Mouse (Mus musculus) spleen, adult 2 months (tissue): ENCODE data around the gene Desi1. TPM values are rescaled to one million over a fixed set of nuclear protein-coding genes. Genes with fewer than 3 reads are reported as not detected.

ENCODE experiments used
- DNase-seq, 2 experiments: peaks; one replicate each; pipeline versions ENCODE4 v3.0.0 to v3.0.0-alpha.2; 2012 to 2021; ENCODE audit warnings: low spot score in 2 of 2, low read depth in 1 of 2
- H3K27ac ChIP-seq: fragments of 200-500 bp; 2 replicates; pipeline ENCODE4 v1.5.1; 2012; ENCODE audit warnings: low read length, inconsistent platforms; ENCODE audit not compliant: insufficient read depth
- H3K27me3 ChIP-seq: fragments of 200-500 bp; 2 replicates; pipeline ENCODE4 v1.6.1; 2012; ENCODE audit warnings: mild to moderate bottlenecking, moderate library complexity, low read length, inconsistent platforms; ENCODE audit not compliant: control insufficient read depth, insufficient read depth
- H3K36me3 ChIP-seq: fragments of 200-500 bp; 2 replicates; pipeline ENCODE4 v1.6.1; 2012; ENCODE audit warnings: mild to moderate bottlenecking, low read length, inconsistent platforms; ENCODE audit not compliant: control insufficient read depth, insufficient read depth
- H3K4me1 ChIP-seq: fragments of 200-500 bp; 2 replicates; pipeline ENCODE4 v1.6.1; 2011; ENCODE audit warnings: inconsistent platforms; ENCODE audit not compliant: control insufficient read depth, insufficient read depth, insufficient read length
- H3K4me3 ChIP-seq: fragments of 200-500 bp; 2 replicates; pipeline ENCODE4 v1.5.1; 2011; ENCODE audit warnings: mild to moderate bottlenecking, inconsistent platforms; ENCODE audit not compliant: insufficient read depth, insufficient read length; ENCODE audit errors: extremely low read depth
- CTCF ChIP-seq: fragments of 200-500 bp; IDR thresholded peaks from 2 replicates; pipeline ENCODE4 v1.5.1; 2011; ENCODE audit warnings: mild to moderate bottlenecking, inconsistent platforms; ENCODE audit not compliant: insufficient read depth, insufficient read length, insufficient replicate concordance; ENCODE audit errors: extremely low read depth
- POLR2A ChIP-seq: fragments of 200-500 bp; IDR thresholded peaks from 2 replicates; pipeline ENCODE4 v1.6.1; 2011; ENCODE audit warnings: low read depth, low read length, inconsistent platforms
- WGBS: fragments of 180-500 bp; shearing (Covaris S2); methylation state at CpG from one replicate; pipeline ENCODE4 v1.1.7; 2018; 5-methylcytosine and 5-hydroxymethylcytosine counted together
- polyA plus RNA-seq: library from polyadenylated mRNA; depleted of rRNA; stranded (reverse); fragments of >200 nt; gene quantifications from 2 replicates; pipeline ENCODE4 v1.2.3, GENCODE M21; 2012

Gene Desi1
- polyA plus RNA-seq, 1 experiment: 15.4 TPM

DNA sequence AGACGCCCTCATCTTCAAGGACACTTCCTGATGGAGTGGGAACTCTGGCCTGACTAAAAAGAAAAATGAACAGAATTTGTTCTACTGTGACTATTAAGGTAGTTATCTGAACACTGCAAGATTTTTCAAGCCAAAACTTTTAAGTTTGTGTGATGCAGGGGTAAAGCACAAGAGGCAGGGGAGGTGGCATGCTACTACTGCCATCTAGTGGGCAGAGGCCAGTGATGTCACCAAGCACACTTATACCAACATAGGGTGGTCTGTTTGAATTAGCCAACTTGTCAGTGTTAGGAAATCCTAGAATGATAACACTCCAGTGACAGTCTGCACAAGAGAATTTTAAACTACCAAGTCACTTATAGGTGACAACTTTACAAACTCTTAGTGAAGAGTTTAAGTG lies 7.0 kb upstream of the Desi1 start:
- Histone ChIP-seq H3K36me3 (peaks cover 24% of the 10 kb centered on the region), H3K4me1 (no peaks in the 10 kb centered on the region), H3K4me3 (no peak overlapping the region), H3K27ac (no peak overlapping the region), H3K27me3 (no peaks in the 10 kb centered on the region)
- WGBS: 98% methylated on average over 1 of the region's 1 CpGs
- DNase-seq: peak; percentile 35 to 39
- TF ChIP-seq POLR2A (no peak), CTCF (peak; percentile 63; the same call in 1 of the 2 replicates)

DNA sequence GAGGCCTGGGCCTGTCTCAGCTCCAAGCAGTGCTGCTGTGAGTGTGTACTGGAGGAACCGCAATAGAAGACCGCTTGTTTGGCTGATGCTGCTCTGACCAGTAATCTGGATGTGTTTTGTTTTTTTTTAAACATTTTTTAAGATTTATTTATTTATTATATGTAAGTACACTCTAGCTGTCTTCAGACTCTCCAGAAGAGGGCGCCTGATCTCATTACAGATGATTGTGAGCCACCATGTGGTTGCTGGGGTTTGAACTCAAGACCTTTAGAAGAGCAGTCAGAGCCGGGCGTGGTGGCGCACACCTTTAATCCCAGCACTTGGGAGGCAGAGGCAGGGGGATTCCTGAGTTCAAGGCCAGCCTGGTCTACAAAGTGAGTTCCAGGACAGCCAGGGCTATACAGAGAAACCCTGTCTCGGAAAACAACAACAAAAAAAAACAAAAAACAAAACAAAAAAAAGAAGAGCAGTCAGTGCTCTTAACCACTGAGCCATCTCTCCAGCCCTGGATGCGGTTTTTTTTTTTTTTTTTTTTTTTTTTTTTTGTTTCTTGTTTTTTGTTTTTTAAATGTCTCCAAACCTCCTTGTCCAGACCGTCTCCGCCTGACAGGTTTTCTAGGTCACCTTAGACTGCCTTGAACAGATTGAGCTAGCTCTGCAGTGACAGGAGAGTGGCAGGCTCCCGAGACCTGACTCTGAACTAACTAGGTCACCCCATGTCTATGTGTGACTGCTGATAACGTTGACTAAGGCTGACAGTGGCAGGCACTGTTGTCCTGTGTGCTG lies 2.4 kb upstream of the Desi1 start:
- TF ChIP-seq POLR2A (no peak), CTCF (no peak)
- peak in 1 of 2 experiments; percentile 14 for DNase-seq
- Histone ChIP-seq H3K27ac (no peak overlapping the region), H3K27me3 (no peaks in the 10 kb centered on the region), H3K4me3 (no peak overlapping the region), H3K4me1 (no peaks in the 10 kb centered on the region), H3K36me3 (peaks cover 18% of the 10 kb centered on the region)
- 79% methylated on average over 12 of the region's 12 CpGs for WGBS

DNA sequence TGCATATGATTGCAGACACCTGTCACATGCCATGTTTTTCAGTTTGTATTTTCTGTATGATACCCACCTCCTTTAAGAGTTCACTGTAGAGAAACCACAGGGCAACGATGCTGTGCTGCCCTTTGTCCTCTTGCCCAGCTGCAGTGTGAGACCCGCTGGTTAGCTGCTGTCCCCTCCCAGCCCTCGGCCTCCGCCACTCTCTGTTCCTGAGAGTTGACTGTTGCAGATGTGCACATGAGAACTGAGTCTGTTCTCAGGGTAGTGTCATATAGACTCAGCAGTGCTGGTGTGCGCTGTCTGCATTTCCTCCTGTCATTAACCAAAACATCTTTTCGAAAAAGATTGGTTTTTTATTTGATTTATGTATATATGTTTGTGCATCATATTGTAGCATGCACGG lies 1.3 kb downstream of the Desi1 start:
- 53% methylated on average over 7 of the region's 7 CpGs for WGBS
- TF ChIP-seq CTCF (no peak), POLR2A (no peak)
- no peak for DNase-seq
- Histone ChIP-seq H3K27ac (no peak overlapping the region), H3K27me3 (no peaks in the 10 kb centered on the region), H3K4me1 (peaks cover 1% of the 10 kb centered on the region; the same call in 1 of the 2 replicates), H3K4me3 (no peak overlapping the region), H3K36me3 (peaks cover 26% of the 10 kb centered on the region)

DNA sequence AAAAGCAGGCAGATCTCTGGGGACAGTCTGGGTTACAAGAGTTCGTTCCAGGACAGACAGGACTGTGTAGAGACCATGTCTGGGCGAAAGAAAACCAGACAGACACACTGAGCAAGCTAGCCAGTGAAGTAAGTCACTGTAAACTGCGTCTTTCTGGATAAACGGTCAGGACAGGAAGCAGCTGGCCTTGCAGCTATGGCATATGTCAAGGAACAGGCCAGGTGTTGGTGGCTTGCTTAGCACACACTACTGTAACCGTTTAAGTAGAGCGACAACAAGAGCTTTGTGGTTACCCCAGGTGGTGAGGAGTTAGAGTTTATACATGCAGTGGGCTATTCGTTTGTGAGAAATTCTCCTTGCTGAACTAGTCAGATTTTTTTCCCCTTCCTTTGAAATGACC lies 5.9 kb downstream of the Desi1 start:
- Histone ChIP-seq H3K36me3 (peaks cover 27% of the 10 kb centered on the region), H3K27me3 (no peaks in the 10 kb centered on the region), H3K4me1 (peaks cover 4% of the 10 kb centered on the region; the same call in 1 of the 2 replicates), H3K27ac (peak overlapping the region; percentile 25; the same call in 1 of the 2 replicates), H3K4me3 (no peak overlapping the region)
- 25% methylated on average over 7 of the region's 7 CpGs for WGBS
- TF ChIP-seq CTCF: no peak
- no peak for TF ChIP-seq POLR2A
- DNase-seq: no peak

DNA sequence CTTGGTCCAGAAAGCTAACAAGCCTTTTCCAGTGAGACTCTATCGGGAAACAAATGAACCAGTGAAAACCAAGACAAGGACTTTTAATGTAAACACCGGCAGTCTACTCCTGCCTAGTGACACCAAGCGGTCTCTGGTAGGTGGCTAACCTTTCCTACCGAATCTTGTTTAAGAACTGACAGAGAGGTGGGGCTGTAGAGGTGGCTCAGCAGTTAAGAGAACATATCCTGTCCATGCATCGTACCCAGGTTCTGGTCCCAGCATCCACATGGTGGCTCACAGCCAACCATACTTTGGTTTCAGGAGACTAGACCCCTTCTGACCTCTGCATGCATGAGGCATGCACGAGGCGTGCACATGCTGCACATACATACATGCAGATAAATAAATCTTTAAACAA lies 6.4 kb downstream of the Desi1 start:
- peaks cover 4% of the 10 kb centered on the region; the same call in 1 of the 2 replicates for H3K4me1 ChIP-seq
- no peak for TF ChIP-seq CTCF
- no peak for TF ChIP-seq POLR2A
- no peak overlapping the region for H3K4me3 ChIP-seq
- DNase-seq: no peak
- 39% methylated on average over 7 of the region's 7 CpGs for WGBS
- peak overlapping the region; percentile 25; the same call in 1 of the 2 replicates for H3K27ac ChIP-seq
- no peaks in the 10 kb centered on the region for H3K27me3 ChIP-seq
- H3K36me3 ChIP-seq: peaks cover 27% of the 10 kb centered on the region

DNA sequence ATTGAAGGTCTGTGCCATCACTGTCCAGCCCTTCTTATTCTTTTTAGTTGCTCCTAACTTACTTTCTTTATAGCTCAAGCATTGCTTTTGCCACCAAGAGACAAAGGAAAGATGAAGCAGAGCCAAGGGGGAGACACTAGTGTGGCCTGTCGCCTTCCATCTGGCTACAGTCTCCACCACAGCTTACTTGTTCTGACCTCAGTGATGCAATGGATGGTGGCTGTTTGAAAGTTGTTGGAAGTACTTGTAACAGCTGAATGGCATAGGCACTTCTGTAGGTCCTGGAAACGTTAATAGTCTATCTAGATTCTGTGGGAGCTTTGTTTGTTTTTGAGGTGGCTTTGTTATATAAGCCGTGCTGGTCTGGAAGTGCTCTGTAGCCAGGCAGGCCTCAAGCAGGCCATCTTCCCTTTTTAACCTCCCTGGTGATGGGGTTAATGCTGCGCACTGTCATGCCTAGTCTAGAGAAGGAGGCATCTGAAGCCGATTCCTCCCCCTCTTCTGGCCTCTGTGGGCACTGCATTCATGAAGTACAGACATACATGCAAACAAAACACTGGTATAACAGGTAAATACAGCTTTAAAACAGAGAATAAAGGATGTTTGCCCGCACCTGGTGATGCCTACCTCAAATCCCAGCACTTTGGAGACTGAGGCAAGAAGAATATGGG lies 9.6 kb downstream of the Desi1 start:
- H3K36me3 ChIP-seq: peaks cover 10% of the 10 kb centered on the region
- no peak overlapping the region for H3K4me3 ChIP-seq
- no peaks in the 10 kb centered on the region for H3K27me3 ChIP-seq
- TF ChIP-seq CTCF (no peak), POLR2A (no peak)
- H3K27ac ChIP-seq: no peak overlapping the region
- no peak for DNase-seq
- peaks cover 4% of the 10 kb centered on the region; the same call in 1 of the 2 replicates for H3K4me1 ChIP-seq
- WGBS: 62% methylated on average over 6 of the region's 6 CpGs
